Mouse (Mus musculus): ENCODE measurements around the gene Igbp1b. TPM values are rescaled to one million over a fixed set of nuclear protein-coding genes. Genes with fewer than 3 reads are reported as not detected.

Gene Igbp1b
- not detected for polyA plus RNA-seq (2014; fragmentation: Illumina TruSeq; extraction: RNeasy Lipid Tissue Mini Kit (QIAGEN cat#74804); ENCODE audit: low read depth, low replicate concordance)

DNA sequence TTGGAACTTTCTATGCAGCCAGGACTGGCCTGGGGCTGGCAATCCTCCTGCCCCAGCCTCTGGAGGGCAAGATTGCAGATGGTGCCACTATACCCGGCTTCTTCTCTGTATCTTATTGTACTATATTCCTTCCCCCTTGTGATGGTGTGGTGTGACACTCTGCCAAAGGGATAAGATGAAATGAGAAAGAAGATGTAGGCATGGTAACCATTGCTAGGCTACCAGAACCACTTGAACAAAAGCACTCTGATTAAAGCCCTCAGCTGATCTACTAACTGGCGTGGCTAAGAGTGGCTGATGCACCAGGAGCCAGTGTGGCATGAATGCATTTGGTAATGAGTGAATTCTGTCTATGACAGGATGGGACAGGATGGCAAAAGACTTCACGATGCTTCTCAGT is at the start of gene Igbp1b:
Igbp1b (minus strand) TSS at position 29 of the 400 bp plus-strand sequence.

Other genes with a start within 250 kb of the Igbp1b start
- gene Lmo3, start 76.6 kb downstream of the Igbp1b start, polyA plus RNA-seq (2014; fragmentation: Illumina TruSeq; extraction: RNeasy Lipid Tissue Mini Kit (QIAGEN cat#74804); ENCODE audit: low read depth, low replicate concordance): not detected

Measured in kidney, adult 10 weeks (tissue).